Mouse (Mus musculus): ENCODE data around the gene Slc9a8. TPM values are rescaled to one million over a fixed set of nuclear protein-coding genes. Genes with fewer than 3 reads are reported as not detected.
"Not testable (repeated sequence)": the region's sequence is repeated elsewhere in the genome, so short reads cannot be mapped to it uniquely, and the experiment has no call there.

Slc9a8 gene
- polyA plus RNA-seq, 1 experiment from 2014 or later: 24.2 TPM

DNA sequence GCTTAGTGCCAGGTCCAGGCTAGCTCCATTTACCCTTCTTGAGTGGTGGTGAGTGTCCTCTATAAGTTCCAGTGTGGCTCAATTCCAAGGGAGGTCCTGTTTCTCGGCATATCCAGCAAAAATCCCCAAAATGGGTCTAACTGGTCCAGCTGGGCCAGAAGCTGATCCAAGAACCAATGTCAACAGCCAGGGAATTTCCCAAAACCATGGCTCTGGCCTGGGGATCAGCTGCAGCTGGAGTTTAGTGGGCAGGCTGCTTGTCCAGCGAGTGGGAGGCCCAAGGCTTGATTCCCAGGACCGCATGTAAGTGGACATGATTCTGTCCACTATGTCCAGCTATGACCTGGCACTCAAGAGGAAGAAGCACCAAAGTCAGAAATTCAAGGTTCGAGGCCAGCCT lies 35.1 kb upstream of the Slc9a8 start:
- WGBS: 87% methylated on average over 4 of the region's 4 CpGs
- no peak overlapping the region for H3K9ac ChIP-seq

GRCm38 (mm10) chr2:167386998-167387397 lies 34.5 kb upstream of the Slc9a8 start:
- ATAC-seq (ENCODE audit: low FRiP score): no peak
- Histone ChIP-seq H3K9ac (no peak overlapping the region), H3K27me3 (no peaks in the 10 kb centered on the region), H3K27ac (no peak overlapping the region), H3K4me3 (no peak overlapping the region), H3K4me2 (replicated peaks) (no peak overlapping the region), H3K36me3 (no peaks in the 10 kb centered on the region), H3K9me3 (replicated peaks) (no peaks in the 10 kb centered on the region), H3K4me1 (no peaks in the 10 kb centered on the region)
- 77% methylated on average over 6 of the region's 6 CpGs for WGBS

More for the DNA sequence above, 35.1 kb upstream of the Slc9a8 start:
- Histone ChIP-seq H3K4me2 (replicated peaks) (no peak overlapping the region), H3K9me3 (replicated peaks) (no peaks in the 10 kb centered on the region), H3K27me3 (no peaks in the 10 kb centered on the region), H3K4me3 (no peak overlapping the region), H3K27ac (no peak overlapping the region), H3K36me3 (no peaks in the 10 kb centered on the region), H3K4me1 (no peaks in the 10 kb centered on the region)
- ATAC-seq (ENCODE audit: low FRiP score): no peak

DNA sequence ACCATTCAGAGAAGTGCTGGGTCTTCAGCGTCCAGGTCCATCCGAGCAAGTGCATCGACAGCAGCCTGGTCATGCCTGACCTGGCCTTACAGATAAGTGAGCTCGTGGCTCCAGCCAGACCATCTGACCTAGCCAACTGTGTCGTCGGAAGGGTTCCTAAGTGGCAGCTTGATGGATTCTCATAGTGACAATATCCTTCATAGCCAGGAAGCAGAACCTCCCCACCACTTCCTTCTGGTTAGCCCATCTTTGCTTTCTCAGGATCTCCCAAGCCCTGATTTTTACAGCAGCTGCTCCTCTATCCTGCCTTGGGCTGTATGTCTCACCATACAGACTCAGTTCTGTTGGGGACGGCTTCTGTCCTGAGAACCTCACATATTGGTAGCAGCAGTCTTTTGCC lies 27.1 kb upstream of the Slc9a8 start:
- Histone ChIP-seq H3K27ac (no peak overlapping the region), H3K27me3 (no peaks in the 10 kb centered on the region), H3K4me1 (no peaks in the 10 kb centered on the region), H3K9me3 (replicated peaks) (no peaks in the 10 kb centered on the region), H3K4me2 (replicated peaks) (no peak overlapping the region), H3K4me3 (no peak overlapping the region), H3K36me3 (no peaks in the 10 kb centered on the region), H3K9ac (no peak overlapping the region)
- ATAC-seq (ENCODE audit: low FRiP score): no peak
- 82% methylated on average over 7 of the region's 7 CpGs for WGBS

DNA sequence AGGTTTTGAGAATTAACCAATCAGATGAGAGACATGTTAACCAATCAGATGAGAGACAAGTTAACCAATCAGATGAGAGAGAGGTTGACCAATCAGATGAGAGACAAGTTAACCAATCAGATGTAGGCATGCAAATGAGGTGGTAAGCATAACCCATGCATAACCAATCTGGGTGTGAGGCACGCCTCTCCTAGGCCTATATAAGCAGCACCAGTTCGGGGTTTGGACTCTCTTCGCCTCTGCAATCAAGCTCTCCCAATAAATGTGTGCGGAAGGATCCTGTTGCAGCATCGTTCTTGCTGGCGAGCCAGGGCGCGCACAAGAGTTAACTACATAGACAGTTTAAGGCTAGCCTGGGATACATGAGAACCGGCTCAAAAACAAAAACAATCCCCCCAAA lies 25.1 kb upstream of the Slc9a8 start:
- H3K27ac ChIP-seq; H3K9me3 ChIP-seq (replicated peaks); H3K9ac ChIP-seq; H3K4me2 ChIP-seq (replicated peaks); H3K4me3 ChIP-seq; ATAC-seq (ENCODE audit: low FRiP score); H3K4me1 ChIP-seq; H3K36me3 ChIP-seq; H3K27me3 ChIP-seq: not testable (repeated sequence)
- 91% methylated on average over 9 of the region's 9 CpGs for WGBS

DNA sequence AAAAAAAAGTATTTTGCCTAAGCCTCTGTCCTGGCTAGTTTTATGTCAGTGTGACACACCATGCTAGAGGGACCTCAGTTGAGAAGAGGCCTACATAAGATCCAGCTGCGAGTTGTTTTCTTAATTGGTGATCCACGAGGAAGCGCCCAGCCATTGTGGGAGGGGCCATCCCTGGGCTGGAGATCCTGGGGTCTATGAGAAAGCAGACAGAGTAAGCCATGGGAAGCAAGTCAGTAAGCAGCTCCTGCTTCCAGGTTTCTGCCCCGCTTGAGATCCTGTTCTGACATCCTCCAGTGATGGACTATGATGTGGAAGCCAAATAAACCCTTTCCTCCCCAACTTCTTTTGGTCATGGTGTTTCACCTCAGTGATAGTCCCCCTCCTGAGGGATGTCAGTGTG lies 22.5 kb upstream of the Slc9a8 start:
- 63% methylated on average over 4 of the region's 4 CpGs for WGBS
- H3K36me3 ChIP-seq: no peaks in the 10 kb centered on the region
- H3K27ac ChIP-seq: no peak overlapping the region
- H3K27me3 ChIP-seq: no peaks in the 10 kb centered on the region
- no peaks in the 10 kb centered on the region for H3K4me1 ChIP-seq
- H3K9ac ChIP-seq: no peak overlapping the region
- no peak for ATAC-seq (ENCODE audit: low FRiP score)
- no peak overlapping the region for H3K4me3 ChIP-seq
- no peaks in the 10 kb centered on the region for H3K9me3 ChIP-seq (replicated peaks)
- no peak overlapping the region for H3K4me2 ChIP-seq (replicated peaks)

GRCm38 (mm10) chr2:167399646-167400045 lies 21.9 kb upstream of the Slc9a8 start:
- no peak for ATAC-seq (ENCODE audit: low FRiP score)
- WGBS: 90% methylated on average over 7 of the region's 7 CpGs
- H3K36me3 ChIP-seq: no peaks in the 10 kb centered on the region

DNA sequence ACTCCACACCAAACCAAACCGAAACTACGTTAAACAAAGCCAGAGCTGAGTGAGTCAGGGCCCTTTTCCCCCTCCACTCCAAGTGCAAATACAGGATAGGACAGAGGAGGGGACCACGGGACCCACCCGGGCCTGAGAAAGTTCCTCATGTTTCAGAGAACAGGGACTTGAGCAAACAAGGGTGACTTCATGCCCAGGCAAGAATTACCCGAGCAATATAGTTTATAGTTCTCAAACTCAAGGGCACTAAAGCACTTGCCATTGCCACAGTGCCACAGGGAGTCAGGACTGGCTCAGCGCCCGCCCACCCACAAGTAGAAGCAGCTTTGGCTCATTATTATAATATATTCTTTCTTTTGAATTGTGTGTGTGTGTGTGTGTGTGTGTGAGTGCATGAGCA lies 18.4 kb upstream of the Slc9a8 start:
- Histone ChIP-seq H3K4me2 (replicated peaks) (no peak overlapping the region), H3K36me3 (no peaks in the 10 kb centered on the region), H3K9ac (no peak overlapping the region), H3K27ac (no peak overlapping the region), H3K4me3 (no peak overlapping the region), H3K9me3 (replicated peaks) (no peaks in the 10 kb centered on the region), H3K4me1 (no peaks in the 10 kb centered on the region), H3K27me3 (no peaks in the 10 kb centered on the region)
- no peak for ATAC-seq (ENCODE audit: low FRiP score)
- WGBS: 91% methylated on average over 7 of the region's 7 CpGs

More at GRCm38 (mm10) chr2:167399646-167400045, 21.9 kb upstream of the Slc9a8 start:
- Histone ChIP-seq H3K27me3 (no peaks in the 10 kb centered on the region), H3K9ac (no peak overlapping the region), H3K4me3 (no peak overlapping the region), H3K4me2 (replicated peaks) (no peak overlapping the region), H3K9me3 (replicated peaks) (no peaks in the 10 kb centered on the region), H3K4me1 (no peaks in the 10 kb centered on the region), H3K27ac (no peak overlapping the region)

DNA sequence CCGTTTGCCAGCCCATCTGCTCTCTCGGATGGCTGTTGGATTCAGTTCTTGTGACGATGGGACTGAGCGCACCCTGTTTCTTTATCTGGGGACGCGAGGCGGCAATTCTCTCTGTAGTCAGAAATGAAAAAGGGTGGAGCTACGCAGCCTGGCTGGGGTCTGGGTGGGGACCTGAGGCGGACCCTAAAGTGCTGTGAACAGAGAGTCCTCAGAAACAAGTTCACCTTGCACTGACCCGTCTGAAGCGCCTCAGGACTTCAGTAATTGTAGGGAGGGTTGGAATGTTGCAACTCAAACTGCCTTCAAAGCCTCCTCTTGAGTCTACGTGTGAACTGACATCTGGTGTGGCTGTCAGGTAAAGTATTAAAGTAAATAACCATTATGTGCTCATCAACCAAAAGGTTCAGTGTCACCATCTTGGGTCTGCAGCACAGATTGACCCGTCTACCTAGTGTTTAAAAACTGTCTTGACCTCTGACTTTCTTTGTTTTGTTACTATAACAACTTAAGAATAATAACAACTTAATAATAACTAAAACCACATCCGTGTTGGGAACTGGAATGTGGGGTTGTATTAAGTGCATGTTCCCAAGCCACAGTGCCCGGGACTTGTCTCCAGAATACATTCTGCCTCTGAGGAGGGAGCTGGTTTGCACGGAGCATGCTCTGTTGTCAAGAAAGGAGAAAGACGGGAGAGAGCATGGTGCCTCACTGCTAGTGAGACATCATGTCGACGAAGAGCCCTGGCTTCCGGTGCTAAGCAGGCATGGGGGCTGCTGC lies 16.2 kb upstream of the Slc9a8 start:
- Histone ChIP-seq H3K4me2 (replicated peaks) (no peak overlapping the region), H3K36me3 (no peaks in the 10 kb centered on the region), H3K9me3 (replicated peaks) (no peaks in the 10 kb centered on the region), H3K27ac (no peak overlapping the region), H3K4me3 (no peak overlapping the region), H3K9ac (no peak overlapping the region), H3K4me1 (no peaks in the 10 kb centered on the region), H3K27me3 (no peaks in the 10 kb centered on the region)
- 81% methylated on average over 20 of the region's 20 CpGs for WGBS
- ATAC-seq (ENCODE audit: low FRiP score): no peak

DNA sequence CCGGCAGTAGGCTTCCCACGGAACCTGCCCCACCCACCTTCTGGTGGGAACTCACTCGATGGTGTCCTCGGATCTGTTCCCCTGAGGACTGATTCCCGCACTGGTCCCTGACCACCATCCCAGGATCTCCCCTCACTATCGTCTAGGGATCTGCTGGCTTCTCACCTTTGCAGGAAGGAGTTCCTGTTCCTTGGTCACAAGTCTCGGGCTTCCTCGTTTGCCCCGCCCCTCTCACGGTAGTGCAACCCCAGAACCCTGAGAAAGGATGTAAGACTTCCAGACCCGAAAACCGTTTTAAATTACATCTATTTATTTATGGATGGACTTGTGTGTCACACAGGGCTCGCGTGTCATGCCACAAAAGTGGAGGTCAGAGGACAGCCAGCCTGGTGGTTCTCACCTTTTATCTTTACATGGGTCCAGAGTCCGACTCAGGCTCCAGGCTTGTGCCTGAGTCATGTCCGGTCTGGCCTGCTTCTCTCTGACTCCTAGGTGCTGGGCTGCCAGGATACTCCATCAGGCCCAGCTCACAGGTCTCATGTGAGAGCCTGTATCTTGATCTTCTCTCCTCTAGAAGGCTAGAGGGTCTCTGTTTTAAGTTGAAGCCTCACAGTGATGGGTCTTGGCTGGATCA lies 14.1 kb upstream of the Slc9a8 start:
- H3K4me1 ChIP-seq: no peaks in the 10 kb centered on the region
- WGBS: 92% methylated on average over 16 of the region's 16 CpGs

DNA sequence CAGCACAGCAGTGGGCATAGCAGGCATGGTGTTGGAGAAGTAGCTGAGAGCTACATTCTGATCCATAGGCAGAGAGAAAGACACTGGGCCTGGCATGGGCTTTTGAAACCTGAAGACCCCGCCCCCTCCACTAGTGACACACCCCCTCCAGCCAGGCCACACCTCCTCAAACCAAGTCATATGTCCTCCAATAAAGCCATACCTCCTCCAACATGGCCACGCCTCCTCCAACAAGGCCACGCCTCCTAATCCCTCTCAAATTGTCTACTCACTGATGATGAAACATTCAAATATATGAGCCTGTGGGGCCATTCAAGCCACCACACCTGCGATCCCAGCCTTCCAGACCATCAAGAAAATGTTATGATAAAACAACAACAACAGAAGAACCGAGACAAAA lies 7.1 kb upstream of the Slc9a8 start:
- Histone ChIP-seq H3K36me3 (no peaks in the 10 kb centered on the region), H3K27ac (no peak overlapping the region), H3K4me2 (replicated peaks) (no peak overlapping the region), H3K4me1 (no peaks in the 10 kb centered on the region), H3K9ac (no peak overlapping the region), H3K9me3 (replicated peaks) (no peaks in the 10 kb centered on the region), H3K27me3 (no peaks in the 10 kb centered on the region), H3K4me3 (no peak overlapping the region)
- no peak for ATAC-seq (ENCODE audit: low FRiP score)
- WGBS: 92% methylated on average over 5 of the region's 5 CpGs

More for the DNA sequence above, 14.1 kb upstream of the Slc9a8 start:
- Histone ChIP-seq H3K9me3 (replicated peaks) (no peaks in the 10 kb centered on the region), H3K4me3 (no peak overlapping the region), H3K4me2 (replicated peaks) (no peak overlapping the region), H3K9ac (no peak overlapping the region), H3K27ac (no peak overlapping the region), H3K27me3 (no peaks in the 10 kb centered on the region), H3K36me3 (no peaks in the 10 kb centered on the region)
- ATAC-seq (ENCODE audit: low FRiP score): no peak

- Histone ChIP-seq H3K27me3 (no peaks in the 10 kb centered on the region), H3K9ac (no peak overlapping the region), H3K9me3 (replicated peaks) (no peaks in the 10 kb centered on the region), H3K27ac (no peak overlapping the region), H3K4me2 (replicated peaks) (no peak overlapping the region), H3K4me1 (peaks cover 8% of the 10 kb centered on the region), H3K36me3 (no peaks in the 10 kb centered on the region), H3K4me3 (no peak overlapping the region)
- 69% methylated on average over 9 of the region's 9 CpGs for WGBS
- ATAC-seq (ENCODE audit: low FRiP score): no peak
Measured at GRCm38 (mm10) chr2:167415970-167416563, 5.4 kb upstream of the Slc9a8 start.

DNA sequence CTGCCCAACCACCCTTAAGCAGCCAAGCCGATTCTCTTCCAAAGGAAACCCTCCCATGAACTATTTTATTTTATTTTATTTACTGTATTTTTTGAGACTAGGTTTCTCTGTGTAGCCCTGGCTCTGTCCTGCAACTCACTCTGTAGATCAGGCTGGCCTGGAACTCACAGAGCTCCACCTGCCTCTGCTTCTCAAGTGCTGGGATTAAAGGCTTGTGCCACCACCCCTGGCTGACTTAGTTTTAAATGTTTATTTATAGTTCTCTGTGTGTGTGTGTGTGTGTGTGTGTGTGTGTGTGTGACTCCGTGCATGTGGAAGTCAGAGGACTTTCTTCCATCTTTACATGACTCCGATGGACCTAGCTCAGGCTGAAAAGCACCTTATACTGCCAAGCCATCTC lies 4.5 kb upstream of the Slc9a8 start:
- no peaks in the 10 kb centered on the region for H3K36me3 ChIP-seq
- no peaks in the 10 kb centered on the region for H3K9me3 ChIP-seq (replicated peaks)
- no peak overlapping the region for H3K9ac ChIP-seq
- peaks cover 8% of the 10 kb centered on the region for H3K4me1 ChIP-seq
- no peaks in the 10 kb centered on the region for H3K27me3 ChIP-seq
- H3K4me3 ChIP-seq: no peak overlapping the region
- WGBS: 83% methylated on average over 3 of the region's 3 CpGs
- no peak for ATAC-seq (ENCODE audit: low FRiP score)
- H3K27ac ChIP-seq: no peak overlapping the region
- no peak overlapping the region for H3K4me2 ChIP-seq (replicated peaks)

DNA sequence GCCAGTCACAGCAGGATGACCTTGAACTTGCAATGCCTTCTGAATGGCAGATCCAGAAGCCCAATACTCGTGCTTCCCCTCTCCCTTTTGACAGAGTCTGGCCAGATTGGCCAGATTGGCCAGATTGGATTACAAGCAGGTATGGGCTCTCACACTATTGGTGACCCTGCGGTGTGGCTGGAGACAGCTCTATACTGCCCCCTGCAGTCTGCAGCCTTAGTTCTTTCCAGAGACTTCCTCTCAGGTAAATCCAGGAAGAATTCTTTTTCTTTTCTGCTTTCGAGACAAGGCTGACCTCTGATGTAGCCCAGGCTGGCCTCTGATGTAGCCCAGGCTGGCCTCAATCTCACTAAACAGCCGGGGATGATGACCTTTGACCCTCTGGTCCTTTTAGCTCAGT lies 3.8 kb upstream of the Slc9a8 start:
- no peak overlapping the region for H3K9ac ChIP-seq
- no peak overlapping the region for H3K27ac ChIP-seq
- H3K36me3 ChIP-seq: no peaks in the 10 kb centered on the region
- H3K27me3 ChIP-seq: no peaks in the 10 kb centered on the region
- peaks cover 13% of the 10 kb centered on the region for H3K4me1 ChIP-seq
- no peak overlapping the region for H3K4me2 ChIP-seq (replicated peaks)
- ATAC-seq (ENCODE audit: low FRiP score): no peak
- H3K4me3 ChIP-seq: no peak overlapping the region
- no peaks in the 10 kb centered on the region for H3K9me3 ChIP-seq (replicated peaks)
- 34% methylated on average over 4 of the region's 4 CpGs for WGBS
